Mouse (Mus musculus) lung, adult 2 months (tissue): ENCODE results near the gene Ttll2.
"Not testable (repeated sequence)": the region's sequence is repeated elsewhere in the genome, so short reads cannot be mapped to it uniquely, and the experiment has no call there.

Experiments
- CTCF ChIP-seq: fragments of 200-500 bp; IDR thresholded peaks from 2 replicates; pipeline ENCODE4 v1.5.1; 2011; ENCODE audit warnings: mild to moderate bottlenecking, low read length, control low read depth; ENCODE audit not compliant: insufficient read depth
- POLR2A ChIP-seq: fragments of 200-500 bp; IDR thresholded peaks from 2 replicates; pipeline ENCODE4 v1.6.1; 2011; ENCODE audit warnings: low read depth, mild to moderate bottlenecking, control low read depth, low read length, borderline replicate concordance; ENCODE audit errors: extremely low read depth

GRCm38 (mm10) chr17:7371879-7372278, 19.4 kb upstream of the Ttll2 start, which contains the start of gene Gm49630:
- TF ChIP-seq POLR2A, CTCF: not testable (repeated sequence)
